Mouse (Mus musculus): ENCODE measurements around the gene Gpr157.

Gpr157 gene

DNA sequence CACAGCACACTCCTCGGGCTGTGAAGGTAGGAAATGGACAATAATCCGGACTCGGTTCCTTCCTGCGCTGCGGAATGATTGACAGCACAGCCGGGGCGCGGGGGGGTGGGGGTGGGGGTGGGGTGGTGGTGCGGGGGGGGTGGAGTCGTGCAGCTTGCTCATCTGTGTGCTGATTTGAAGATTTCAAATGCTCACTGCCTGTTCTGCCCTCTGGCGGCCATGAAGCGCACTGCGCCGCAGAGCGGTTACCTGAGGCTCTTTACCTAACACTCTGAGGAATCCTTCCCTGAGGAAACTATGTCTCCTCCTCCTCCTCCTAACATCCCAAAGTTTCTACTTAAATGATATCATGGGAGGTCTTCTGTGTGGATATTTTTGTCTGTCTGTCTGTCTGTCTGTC, 25.7 kb downstream of the Gpr157 start:
- DNase-seq: peak; percentile 75

GRCm38 (mm10) chr4:150114505-150115061, 27.4 kb downstream of the Gpr157 start:
- no peak for DNase-seq

- DNase-seq: peak; percentile 62
These were observed 30.1 kb downstream of the Gpr157 start for GRCm38 (mm10) chr4:150117311-150117710.

GRCm38 (mm10) chr4:150118163-150118562, 31.0 kb downstream of the Gpr157 start:
- no peak for DNase-seq

DNA sequence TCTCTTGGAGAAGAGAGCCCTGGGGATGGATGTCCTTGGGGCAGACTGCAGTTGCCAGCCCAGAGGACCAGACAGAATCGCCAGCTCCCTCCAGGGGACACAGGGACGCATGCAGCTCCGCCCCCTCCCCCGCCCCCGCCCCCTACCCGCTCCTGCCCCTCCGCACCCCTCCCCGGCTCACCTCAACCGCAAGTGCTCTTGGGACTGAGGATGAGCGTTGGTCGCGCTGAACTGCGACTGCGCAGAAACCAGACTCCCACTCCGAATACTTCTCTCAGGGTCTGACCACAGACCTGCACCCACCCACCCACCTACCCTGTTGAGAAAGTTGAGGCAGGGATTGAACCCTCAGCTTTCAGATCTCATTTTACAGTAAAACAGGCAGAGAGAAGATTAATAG, 31.9 kb downstream of the Gpr157 start, which contains the start of gene Slc2a5:
TSS of gene Slc2a5 (plus strand) at position 229 of the 400 bp plus-strand sequence.
- peak; percentile 76 for DNase-seq

DNA sequence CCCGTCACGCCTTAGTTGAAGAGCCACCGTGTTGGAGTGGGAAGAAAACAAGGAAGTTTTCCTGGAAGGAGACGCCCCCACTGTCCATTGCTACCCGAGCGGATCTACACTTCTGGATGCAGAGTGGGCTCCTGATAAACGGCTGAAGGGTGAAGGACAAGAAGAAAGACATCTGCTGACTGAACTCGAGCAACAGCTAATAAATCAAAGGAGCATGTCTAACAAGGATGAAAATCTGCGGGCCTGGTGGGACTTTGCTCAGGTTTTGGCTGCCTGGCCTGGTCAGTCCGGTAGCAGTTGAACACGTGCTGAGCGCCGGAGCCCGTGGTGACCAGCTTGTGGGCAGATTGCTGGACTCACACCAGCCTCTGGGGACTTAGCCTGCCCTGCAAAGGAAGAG, 32.5 kb downstream of the Gpr157 start:
- DNase-seq: no peak

DNA sequence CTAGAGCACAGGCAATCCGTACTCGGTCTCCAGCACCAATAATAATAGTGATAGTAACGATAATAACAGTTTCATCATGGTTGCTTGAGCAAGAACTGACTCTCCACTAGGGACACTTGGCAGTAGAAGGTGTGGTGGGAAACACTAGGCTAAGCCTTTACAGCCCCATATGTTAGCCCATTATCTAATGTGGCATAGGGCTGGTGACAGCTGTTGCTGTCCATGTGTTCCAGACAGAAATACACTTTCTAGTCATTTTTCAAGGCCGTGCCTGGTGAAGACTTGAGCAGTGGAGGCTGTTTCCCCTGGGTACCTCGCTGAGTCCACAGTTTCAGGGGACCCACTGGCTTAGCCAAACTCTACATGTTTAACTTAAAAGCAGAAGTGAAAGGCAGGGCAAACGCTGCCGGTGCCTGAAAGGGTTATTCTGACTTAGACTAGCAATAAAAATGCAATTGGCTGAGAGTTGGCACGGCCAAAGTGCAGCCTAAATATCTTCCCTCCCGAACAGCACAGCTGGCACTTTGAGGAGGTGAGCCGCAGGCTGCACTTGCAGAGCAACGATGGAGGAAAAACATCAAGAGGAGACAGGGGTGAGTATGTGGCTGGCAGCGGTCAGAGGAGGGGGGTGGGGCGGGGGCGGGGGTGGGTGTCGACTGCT, 33.1 kb downstream of the Gpr157 start:
- peak; percentile 44 for DNase-seq

GRCm38 (mm10) chr4:150121430-150121829, 34.3 kb downstream of the Gpr157 start:
- DNase-seq: no peak

DNA sequence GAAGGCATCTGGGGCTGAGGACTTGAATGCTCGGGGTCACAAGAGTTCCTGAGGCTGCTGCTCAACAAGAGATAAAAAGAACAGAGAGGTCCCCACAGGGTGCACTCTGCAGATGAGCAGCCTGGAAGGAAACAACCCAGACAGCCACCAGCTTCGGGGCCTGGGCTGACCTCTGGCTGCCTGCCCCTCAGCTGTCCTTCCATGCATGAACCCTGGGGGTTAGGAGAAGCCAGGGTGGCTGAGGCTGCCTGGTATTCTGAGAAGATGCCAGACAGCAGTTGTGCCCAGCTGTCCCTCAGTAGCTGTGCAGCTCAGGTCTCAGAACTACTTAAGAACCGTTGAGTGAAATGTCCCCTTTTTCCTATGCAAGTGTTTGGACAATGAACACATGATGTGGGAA, 35.3 kb downstream of the Gpr157 start:
- DNase-seq: no peak

GRCm38 (mm10) chr4:150126373-150126772, 39.2 kb downstream of the Gpr157 start:
- no peak for DNase-seq

- DNase-seq: no peak
These were observed 40.7 kb downstream of the Gpr157 start for GRCm38 (mm10) chr4:150127894-150128293.

DNA sequence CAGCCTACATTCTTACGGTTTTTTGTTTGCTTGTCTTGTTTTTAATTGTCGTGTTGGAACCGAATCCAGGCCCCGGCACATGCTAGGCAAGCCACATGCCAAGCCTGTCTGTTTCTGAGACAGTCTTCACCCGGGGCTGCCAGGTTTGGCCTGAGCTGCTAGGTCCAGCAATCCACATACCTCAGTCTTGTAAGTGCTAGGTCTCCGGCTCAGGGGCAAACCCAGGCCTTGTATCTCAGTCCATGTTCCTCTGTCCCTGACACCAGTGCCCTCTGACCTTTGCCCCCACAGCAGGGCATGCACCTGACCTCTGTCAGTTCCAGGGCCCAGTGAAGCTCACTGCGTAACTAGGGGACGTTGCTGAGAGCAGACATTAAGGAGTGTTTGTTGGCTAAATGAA, 41.4 kb downstream of the Gpr157 start:
- DNase-seq: no peak

- no peak for DNase-seq
These were observed 43.5 kb downstream of the Gpr157 start for GRCm38 (mm10) chr4:150130661-150131060.

GRCm38 (mm10) chr4:150132692-150133271, 45.6 kb downstream of the Gpr157 start:
- peak; percentile 43 for DNase-seq

GRCm38 (mm10) chr4:150135254-150135653, 48.1 kb downstream of the Gpr157 start:
- no peak for DNase-seq

DNA sequence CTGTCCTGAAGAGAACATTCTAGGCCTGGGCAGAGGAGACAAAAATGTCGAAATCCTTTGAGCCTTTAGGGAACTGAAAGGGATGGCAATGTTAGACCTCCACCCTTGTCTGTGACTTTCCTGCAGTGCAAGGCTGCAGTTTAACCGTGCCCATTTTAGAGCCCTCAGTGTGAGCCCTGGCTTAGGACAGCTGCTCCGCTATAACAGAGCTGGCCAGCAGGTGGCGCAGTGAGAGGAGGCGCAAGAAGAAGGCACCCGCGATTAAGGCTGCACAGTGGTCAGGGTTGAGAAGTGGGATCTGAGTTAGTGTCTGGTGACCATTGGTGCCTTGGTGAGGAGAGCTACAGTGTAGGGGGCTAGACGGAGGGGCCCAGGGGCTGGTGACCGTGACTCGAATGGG, 49.5 kb downstream of the Gpr157 start:
- peak; percentile 84 for DNase-seq

- no peak for DNase-seq
These were observed 50.4 kb downstream of the Gpr157 start for GRCm38 (mm10) chr4:150137368-150138083.

GRCm38 (mm10) chr4:150138084-150138543, 50.9 kb downstream of the Gpr157 start:
- DNase-seq: peak; percentile 90

DNA sequence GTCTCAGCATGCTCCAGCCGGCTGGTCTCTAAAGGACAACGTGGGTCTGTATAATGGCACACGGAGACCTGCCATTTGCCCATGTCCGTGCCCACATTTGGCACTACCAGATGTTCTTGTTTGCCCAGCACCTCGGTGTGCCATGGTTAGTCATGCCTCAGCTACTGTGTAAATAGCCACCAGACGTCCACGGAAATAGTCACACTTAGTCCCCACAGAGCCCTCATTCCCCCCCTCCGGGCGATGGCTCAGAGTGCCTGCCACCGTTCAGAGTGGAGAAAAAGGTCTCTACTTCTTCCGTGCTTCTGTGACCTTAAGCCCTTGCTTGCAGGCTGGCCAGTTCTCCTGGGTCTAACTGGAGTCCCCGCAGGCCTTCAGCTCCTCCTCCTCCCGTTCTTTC, 51.9 kb downstream of the Gpr157 start:
- no peak for DNase-seq

GRCm38 (mm10) chr4:150140346-150140745, 53.2 kb downstream of the Gpr157 start:
- no peak for DNase-seq

GRCm38 (mm10) chr4:150144242-150144641, 57.1 kb downstream of the Gpr157 start:
- no peak for DNase-seq

GRCm38 (mm10) chr4:150146286-150146685, 59.1 kb downstream of the Gpr157 start:
- DNase-seq: no peak

DNA sequence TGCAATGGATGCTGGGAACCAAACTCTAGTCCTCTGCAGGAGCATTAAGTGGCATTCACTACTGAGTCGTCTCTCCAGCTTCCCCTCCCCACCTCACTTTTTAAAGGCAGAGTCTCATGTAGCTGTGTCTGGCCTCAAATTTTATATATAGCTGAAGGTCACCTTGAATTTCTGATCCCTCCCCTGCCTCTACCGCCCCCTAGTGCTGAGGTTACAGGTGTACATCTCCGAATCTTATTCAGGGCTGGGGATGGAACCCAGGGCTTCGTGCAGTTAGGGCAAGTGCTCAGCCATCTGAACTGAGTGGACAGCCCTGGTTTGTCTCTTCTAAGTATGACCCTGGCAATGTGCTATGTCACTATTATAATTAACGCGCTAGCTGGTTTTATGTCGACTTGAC, 63.9 kb downstream of the Gpr157 start:
- no peak for DNase-seq

DNA sequence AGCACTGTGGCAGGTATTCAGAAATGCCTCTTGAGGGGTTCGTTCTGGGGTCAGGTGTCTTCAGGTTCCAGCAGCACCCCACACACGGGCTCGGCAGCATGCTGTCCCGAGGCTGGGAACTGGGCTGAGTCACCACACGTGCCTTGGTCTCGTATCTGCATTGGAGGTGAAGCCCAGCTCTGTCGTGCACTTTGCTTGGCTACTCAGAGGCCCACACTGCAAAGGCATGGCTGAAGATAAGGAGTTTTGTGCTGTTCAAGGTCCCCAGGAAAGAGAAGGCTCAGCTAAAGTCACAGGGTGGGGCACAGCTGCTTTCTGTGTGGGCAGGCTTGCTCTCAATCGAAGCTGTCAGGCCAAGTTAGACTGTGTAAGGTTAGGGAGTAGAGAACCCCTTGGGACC, 65.3 kb downstream of the Gpr157 start:
- DNase-seq: no peak

Measured in retina, postnatal 1 day (tissue).